In genomic region chr11:78934727-78935126, GRCm38 (mm10) we compare ENCODE assay signal across 25 mouse cellular contexts. TPM values are rescaled to one million over a fixed set of nuclear protein-coding genes. Genes with fewer than 3 reads are reported as not detected.
DNase-seq lines count a peak whose midpoint lies in the region; ATAC-seq lines count a peak whose summit lies in the region.
"Had no signal": no experiment of that assay in that cellular context is flagged by ENCODE, and none has a peak within 500 bp of the region (broad histone marks: within the 10 kb centered on the region; RNA-seq: fewer than 3 reads in every experiment).

No protein-coding gene starts in this region.

- peaks cover 9% of the 10 kb centered on the region; the same call in 1 of the 2 replicates for H3K4me1 ChIP-seq in forebrain, embryonic 10.5 days
- H3K4me1 ChIP-seq in forebrain, embryonic 14.5 days (ENCODE audit: control insufficient read depth, insufficient read depth, low read length) = no peaks in the 10 kb centered on the region
- H3K4me1 ChIP-seq in heart, embryonic 16.5 days (ENCODE audit: control insufficient read depth, insufficient read depth, low read length) = no peaks in the 10 kb centered on the region
- no peaks in the 10 kb centered on the region for H3K4me1 ChIP-seq in kidney, embryonic 16.5 days (ENCODE audit: insufficient read depth, low read length)
- H3K4me1 ChIP-seq in brown adipose tissue, adult 24 weeks (ENCODE audit: control insufficient read depth, insufficient read depth, insufficient read length, low read length) = peaks cover 16% of the 10 kb centered on the region; the same call in 1 of the 2 replicates
- H3K4me1 ChIP-seq: embryonic facial prominence, embryonic 13.5 days; forebrain, embryonic 15.5 days; midbrain, embryonic 12.5 days; stomach, embryonic 15.5 days had no signal

- no peaks in the 10 kb centered on the region for H3K36me3 ChIP-seq in forebrain, embryonic 10.5 days (replicated peaks)
- no peaks in the 10 kb centered on the region for H3K36me3 ChIP-seq in forebrain, embryonic 14.5 days (ENCODE audit: control insufficient read depth, insufficient read depth, low read length)
- H3K36me3 ChIP-seq in heart, embryonic 16.5 days (ENCODE audit: control insufficient read depth, insufficient read depth) = no peaks in the 10 kb centered on the region
- H3K36me3 ChIP-seq in kidney, embryonic 16.5 days (ENCODE audit: insufficient read depth, low read length) = no peaks in the 10 kb centered on the region
- H3K36me3 ChIP-seq: embryonic facial prominence, embryonic 13.5 days; forebrain, embryonic 15.5 days; midbrain, embryonic 12.5 days; stomach, embryonic 15.5 days had no signal

- no peak overlapping the region for H3K4me3 ChIP-seq in forebrain, embryonic 10.5 days
- no peak overlapping the region for H3K4me3 ChIP-seq in forebrain, embryonic 14.5 days (ENCODE audit: low read depth, low read length)
- no peak overlapping the region for H3K4me3 ChIP-seq in heart, embryonic 16.5 days (ENCODE audit: low read length)
- H3K4me3 ChIP-seq in kidney, embryonic 16.5 days (ENCODE audit: low read length) = no peak overlapping the region
- no peak overlapping the region for H3K4me3 ChIP-seq in brown adipose tissue, adult 24 weeks (ENCODE audit: insufficient read depth, low read depth, low read length)
- H3K4me3 ChIP-seq: embryonic facial prominence, embryonic 13.5 days; erythroblast, embryonic 14.5 days; forebrain, embryonic 15.5 days; layer of hippocampus, adult 2 months; midbrain, embryonic 12.5 days; stomach, embryonic 15.5 days had no signal

- H3K9me3 ChIP-seq in forebrain, embryonic 10.5 days = no peaks in the 10 kb centered on the region
- no peaks in the 10 kb centered on the region for H3K9me3 ChIP-seq in forebrain, embryonic 14.5 days (replicated peaks; ENCODE audit: control insufficient read depth, low read length)
- no peaks in the 10 kb centered on the region for H3K9me3 ChIP-seq in heart, embryonic 16.5 days (replicated peaks; ENCODE audit: control insufficient read depth, low read length)
- no peaks in the 10 kb centered on the region for H3K9me3 ChIP-seq in kidney, embryonic 16.5 days (ENCODE audit: low read length)
- H3K9me3 ChIP-seq: embryonic facial prominence, embryonic 13.5 days; forebrain, embryonic 15.5 days; midbrain, embryonic 12.5 days; stomach, embryonic 15.5 days had no signal

- intact Hi-C loops in heart, postnatal 10 days (cut with DNase I) = no loop called here

- no peak overlapping the region for H3K4me2 ChIP-seq in forebrain, embryonic 14.5 days (ENCODE audit: low read length)
- H3K4me2 ChIP-seq in heart, embryonic 16.5 days (ENCODE audit: low read depth, low read length) = no peak overlapping the region
- H3K4me2 ChIP-seq in kidney, embryonic 16.5 days (replicated peaks; ENCODE audit: low read depth, low read length) = no peak overlapping the region
- H3K4me2 ChIP-seq: embryonic facial prominence, embryonic 13.5 days; forebrain, embryonic 15.5 days; midbrain, embryonic 12.5 days; stomach, embryonic 15.5 days had no signal

- WGBS in forebrain, embryonic 10.5 days = 76% methylated on average over 4 of the region's 4 CpGs
- WGBS in forebrain, embryonic 14.5 days = 74% methylated on average over 4 of the region's 4 CpGs
- 65% methylated on average over 4 of the region's 4 CpGs for WGBS in heart, embryonic 16.5 days
- 79% methylated on average over 4 of the region's 4 CpGs for WGBS in kidney, embryonic 16.5 days

- H3K9ac ChIP-seq in forebrain, embryonic 14.5 days (ENCODE audit: low read length) = no peak overlapping the region
- no peak overlapping the region for H3K9ac ChIP-seq in heart, embryonic 16.5 days (ENCODE audit: low read length)
- H3K9ac ChIP-seq in kidney, embryonic 16.5 days (replicated peaks; ENCODE audit: low read length) = no peak overlapping the region
- H3K9ac ChIP-seq: embryonic facial prominence, embryonic 13.5 days; forebrain, embryonic 15.5 days; liver, postnatal 0 days; midbrain, embryonic 12.5 days; stomach, embryonic 15.5 days had no signal

- no peak for ATAC-seq in forebrain, embryonic 14.5 days
- no peak for ATAC-seq in heart, embryonic 16.5 days (replicated peaks; ENCODE audit: extremely low read depth, insufficient read depth, low FRiP score)
- ATAC-seq in kidney, embryonic 16.5 days (ENCODE audit: low FRiP score, low TSS enrichment) = no peak
- ATAC-seq: activated CD4-positive, CD25-positive, alpha-beta regulatory T cell, adult 4 months; forebrain, embryonic 15.5 days; intestine, postnatal 0 days; liver, postnatal 0 days had no signal

- H3K27me3 ChIP-seq in forebrain, embryonic 10.5 days (ENCODE audit: poor library complexity, severe bottlenecking) = no peaks in the 10 kb centered on the region
- H3K27me3 ChIP-seq in forebrain, embryonic 14.5 days (replicated peaks; ENCODE audit: control insufficient read depth, insufficient read depth, low read length) = no peaks in the 10 kb centered on the region
- no peaks in the 10 kb centered on the region for H3K27me3 ChIP-seq in heart, embryonic 16.5 days (ENCODE audit: control insufficient read depth, insufficient read depth, low read length)
- no peaks in the 10 kb centered on the region for H3K27me3 ChIP-seq in kidney, embryonic 16.5 days (ENCODE audit: insufficient read depth, low read length)
- H3K27me3 ChIP-seq: embryonic facial prominence, embryonic 13.5 days; forebrain, embryonic 15.5 days; midbrain, embryonic 12.5 days; stomach, embryonic 15.5 days had no signal

- 0 out of 2 replicates have a peak overlapping the region, but pooled peaks have one; percentile 44 for H3K27ac ChIP-seq in forebrain, embryonic 10.5 days
- H3K27ac ChIP-seq in forebrain, embryonic 14.5 days (ENCODE audit: low read depth, low read length) = no peak overlapping the region
- 0 out of 2 replicates have a peak overlapping the region, but pooled peaks have one; percentile 54 for H3K27ac ChIP-seq in heart, embryonic 16.5 days (ENCODE audit: low read length)
- H3K27ac ChIP-seq in kidney, embryonic 16.5 days (ENCODE audit: low read length) = 0 out of 2 replicates have a peak overlapping the region, but pooled peaks have one; percentile 13
- peak overlapping the region; percentile 94 for H3K27ac ChIP-seq in brown adipose tissue, adult 24 weeks (replicated peaks; ENCODE audit: low read depth, low read length)
- H3K27ac ChIP-seq: embryonic facial prominence, embryonic 13.5 days; forebrain, embryonic 15.5 days; layer of hippocampus, adult 2 months; midbrain, embryonic 12.5 days; stomach, embryonic 15.5 days had no signal

- DNase-seq in forebrain, embryonic 10.5 days (ENCODE audit: extremely low spot score, low spot score) = no peak
- no peak for DNase-seq in forebrain, embryonic 14.5 days (ENCODE audit: low spot score)
- DNase-seq in heart, postnatal 10 days = no peak
- no peak for DNase-seq in kidney, adult 9 months
- DNase-seq: adrenal gland, adult 8-10 months; cerebellum, adult 18-20 months; cerebellum, postnatal 14 days; gastrocnemius, postnatal 25 days; heart, postnatal 4 days; liver, postnatal 0 days; thymus, postnatal 36 days had no signal

RNA-seq across cellular contexts. Expression of gene Nos2, which starts 14.1 kb away (rescaled TPM):
- 0.89 and 0.93 TPM in 2 replicates for polyA plus RNA-seq in forebrain, embryonic 10.5 days (2016; fragmentation: Nextera tagmentation; extraction: Ambion mirVana)
- 0.50 and 1.2 TPM in 2 replicates for polyA plus RNA-seq in forebrain, embryonic 14.5 days (2014; fragmentation: Nextera tagmentation; extraction: Ambion mirVana)
- polyA plus RNA-seq in heart, embryonic 16.5 days (2015; fragmentation: Nextera tagmentation; extraction: Ambion mirVana) = 2.0 and 2.3 TPM in 2 replicates
- total RNA-seq in heart, postnatal 10 days (2021) = 10 to 100 TPM in 1 of 2 experiments, 1 to 10 TPM in 1; 7.3 to 11.1 TPM
- polyA plus RNA-seq in kidney, embryonic 16.5 days (2015; fragmentation: Nextera tagmentation; extraction: Ambion mirVana) = 2.1 and 2.7 TPM in 2 replicates
- polyA plus RNA-seq in brown adipose tissue, adult 24 weeks (2012; ENCODE audit: insufficient read depth, insufficient read length, missing spikeins) = 2.6 and 3.8 TPM in 2 replicates
- total RNA-seq: megakaryocyte progenitor cell, adult 5-6 weeks; monocyte, adult 5-6 weeks; neutrophil, adult 5-6 weeks had no signal
- polyA plus RNA-seq: activated CD4-positive, CD25-positive, alpha-beta regulatory T cell, adult 4 months; erythroblast, embryonic 14.5 days; liver, postnatal 0 days had no signal

RNA-seq across cellular contexts. Expression of gene Lgals9, which starts 50.0 kb away (rescaled TPM):
- 2.0 and 2.6 TPM in 2 replicates for polyA plus RNA-seq in forebrain, embryonic 10.5 days (2016; fragmentation: Nextera tagmentation; extraction: Ambion mirVana)
- polyA plus RNA-seq in forebrain, embryonic 14.5 days (2014; fragmentation: Nextera tagmentation; extraction: Ambion mirVana) = 8.6 and 8.7 TPM in 2 replicates
- polyA plus RNA-seq in heart, embryonic 16.5 days (2015; fragmentation: Nextera tagmentation; extraction: Ambion mirVana) = 72.7 and 105 TPM in 2 replicates
- 10 to 100 TPM; 49.5 to 50.5 TPM for total RNA-seq in heart, postnatal 10 days (2021)
- polyA plus RNA-seq in kidney, embryonic 16.5 days (2015; fragmentation: Nextera tagmentation; extraction: Ambion mirVana) = 52.5 and 59.5 TPM in 2 replicates
- 39.6 and 55.8 TPM in 2 replicates for polyA plus RNA-seq in brown adipose tissue, adult 24 weeks (2012; ENCODE audit: insufficient read depth, insufficient read length, missing spikeins)
